Mouse (Mus musculus) olfactory bulb, adult 2 months (tissue): Measurements from ENCODE around the gene Tenm4.

Experiments
- CTCF ChIP-seq: fragments of 200-500 bp; IDR thresholded peaks from 2 replicates; pipeline ENCODE4 v1.5.1; 2012; ENCODE audit warnings: low read depth, mild to moderate bottlenecking, low read length, moderate library complexity; ENCODE audit not compliant: insufficient read depth
- POLR2A ChIP-seq: fragments of 200-500 bp; IDR thresholded peaks from 2 replicates; pipeline ENCODE4 v1.6.1; 2012; ENCODE audit warnings: mild to moderate bottlenecking, low read depth, low read length, moderate library complexity; ENCODE audit not compliant: insufficient read depth

DNA sequence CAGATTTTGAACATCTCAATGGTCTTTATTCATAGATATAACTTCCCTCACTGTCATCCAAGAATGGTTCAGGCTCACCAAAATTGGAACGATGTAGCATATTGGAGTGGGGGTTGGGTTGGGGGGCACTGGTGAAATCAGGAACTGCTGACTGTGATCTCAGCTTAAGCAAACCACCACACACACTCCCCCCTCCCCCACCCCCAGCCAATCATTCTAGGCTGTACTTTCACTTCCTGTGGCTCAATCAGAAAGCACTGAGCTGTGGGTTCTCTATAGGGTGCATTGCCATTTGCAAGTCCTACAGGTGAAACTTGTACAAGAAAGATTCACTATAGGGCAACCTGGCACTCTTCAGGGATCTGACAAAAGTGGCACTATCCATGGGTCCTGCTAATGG, 559.3 kb downstream of the Tenm4 start:
- TF ChIP-seq CTCF (no peak), POLR2A (no peak)
